ENCODE assay signal across 30 mouse cellular contexts in genomic region chr16:52145552-52145951, GRCm38 (mm10).
A peak's percentile ranks its signal among the peaks of the same experiment; 100 is the strongest.
DNase-seq lines count a peak whose midpoint lies in the region; ATAC-seq and TF ChIP-seq lines count a peak whose summit lies in the region.
"Had no signal": no experiment of that assay in that cellular context is flagged by ENCODE, and none has a peak within 500 bp of the region (broad histone marks: within the 10 kb centered on the region; RNA-seq: fewer than 3 reads in every experiment).

No protein-coding gene starts in this region.

- H3K4me3 ChIP-seq in limb, embryonic 15.5 days, result no peak overlapping the region
- H3K4me3 ChIP-seq in limb, embryonic 10.5 days, result no peak overlapping the region
- no peak overlapping the region for H3K4me3 ChIP-seq in liver, postnatal 0 days (ENCODE audit: low read depth, low read length)
- H3K4me3 ChIP-seq in liver, embryonic 11.5 days (ENCODE audit: low read depth, low read length), result no peak overlapping the region
- no peak overlapping the region for H3K4me3 ChIP-seq in bone marrow macrophage, adult 2 months (ENCODE audit: insufficient read depth, low read length)
- no peak overlapping the region for H3K4me3 ChIP-seq in stomach, postnatal 0 days (ENCODE audit: low read depth, low read length)
- no peak overlapping the region for H3K4me3 ChIP-seq in midbrain, postnatal 0 days (ENCODE audit: low read depth, low read length)
- H3K4me3 ChIP-seq: embryonic facial prominence, embryonic 10.5 days; embryonic facial prominence, embryonic 13.5 days; erythroblast, embryonic 14.5 days; forebrain, embryonic 12.5 days; forebrain, embryonic 15.5 days; heart, adult 2 months; heart, embryonic 10.5 days; heart, embryonic 13.5 days; hindbrain, embryonic 15.5 days had no signal

- no peak for ATAC-seq in limb, embryonic 15.5 days (ENCODE audit: insufficient number of reproducible peaks, low FRiP score, low TSS enrichment, low read depth)
- ATAC-seq in liver, postnatal 0 days, result peak; percentile 93
- no peak for ATAC-seq in liver, embryonic 11.5 days (replicated peaks; ENCODE audit: low FRiP score)
- no peak for ATAC-seq in stomach, postnatal 0 days (ENCODE audit: low FRiP score, low TSS enrichment)
- ATAC-seq in midbrain, postnatal 0 days (ENCODE audit: low FRiP score), result no peak
- ATAC-seq: forebrain, embryonic 15.5 days had no signal

- H3K9me3 ChIP-seq in limb, embryonic 15.5 days, result no peaks in the 10 kb centered on the region
- no peaks in the 10 kb centered on the region for H3K9me3 ChIP-seq in limb, embryonic 10.5 days (replicated peaks)
- H3K9me3 ChIP-seq in liver, postnatal 0 days (ENCODE audit: low read length), result no peaks in the 10 kb centered on the region
- H3K9me3 ChIP-seq in liver, embryonic 11.5 days (ENCODE audit: control insufficient read depth, low read length), result no peaks in the 10 kb centered on the region
- H3K9me3 ChIP-seq in stomach, postnatal 0 days (ENCODE audit: control insufficient read depth, low read length), result no peaks in the 10 kb centered on the region
- H3K9me3 ChIP-seq in midbrain, postnatal 0 days (ENCODE audit: low read length), result no peaks in the 10 kb centered on the region
- H3K9me3 ChIP-seq: embryonic facial prominence, embryonic 10.5 days; embryonic facial prominence, embryonic 13.5 days; forebrain, embryonic 12.5 days; forebrain, embryonic 15.5 days; G1E; heart, embryonic 10.5 days; heart, embryonic 13.5 days; hindbrain, embryonic 15.5 days had no signal

- H3K9ac ChIP-seq in limb, embryonic 15.5 days, result no peak overlapping the region
- H3K9ac ChIP-seq in liver, postnatal 0 days (replicated peaks), result no peak overlapping the region
- H3K9ac ChIP-seq in liver, embryonic 11.5 days (ENCODE audit: low read depth, low read length), result no peak overlapping the region
- no peak overlapping the region for H3K9ac ChIP-seq in stomach, postnatal 0 days (ENCODE audit: low read length)
- H3K9ac ChIP-seq in midbrain, postnatal 0 days (replicated peaks; ENCODE audit: low read length, poor library complexity, severe bottlenecking), result no peak overlapping the region
- H3K9ac ChIP-seq: embryonic facial prominence, embryonic 13.5 days; forebrain, embryonic 12.5 days; forebrain, embryonic 15.5 days; heart, embryonic 13.5 days; hindbrain, embryonic 15.5 days had no signal

- WGBS in limb, embryonic 15.5 days, result 65% methylated on average over 4 of the region's 4 CpGs
- 90% methylated on average over 4 of the region's 4 CpGs for WGBS in limb, embryonic 10.5 days
- WGBS in liver, postnatal 0 days (ENCODE audit: insufficient replicate concordance), result 64% methylated on average over 4 of the region's 4 CpGs
- WGBS in liver, embryonic 11.5 days, result 91% methylated on average over 4 of the region's 4 CpGs
- WGBS in stomach, postnatal 0 days, result 64% methylated on average over 4 of the region's 4 CpGs
- 89% methylated on average over 4 of the region's 4 CpGs for WGBS in midbrain, postnatal 0 days

- no peak for TF ChIP-seq CTCF in liver, postnatal 0 days (IDR thresholded peaks at IDR 0.05; ENCODE audit: low read depth)
- no peak for TF ChIP-seq CTCF in bone marrow macrophage, adult 2 months (IDR thresholded peaks at IDR 0.05; ENCODE audit: low read depth, low read length)
- no peak for TF ChIP-seq CTCF in stomach, postnatal 0 days (IDR thresholded peaks at IDR 0.05; ENCODE audit: low read depth)
- no peak for TF ChIP-seq CTCF in midbrain, postnatal 0 days (IDR thresholded peaks at IDR 0.05)

- no peak for TF ChIP-seq EP300 in liver, postnatal 0 days (IDR thresholded peaks at IDR 0.05; ENCODE audit: low read depth)
- TF ChIP-seq EP300 in stomach, postnatal 0 days (optimal IDR thresholded peaks at IDR 0.05), result no peak

- H3K36me3 ChIP-seq in limb, embryonic 15.5 days, result peaks cover 21% of the 10 kb centered on the region
- peaks cover 54% of the 10 kb centered on the region for H3K36me3 ChIP-seq in limb, embryonic 10.5 days
- peaks cover 7% of the 10 kb centered on the region for H3K36me3 ChIP-seq in liver, postnatal 0 days (replicated peaks; ENCODE audit: insufficient read depth, low read length)
- no peaks in the 10 kb centered on the region; the same call in 1 of the 2 replicates for H3K36me3 ChIP-seq in liver, embryonic 11.5 days (ENCODE audit: control insufficient read depth, insufficient read depth, low read length)
- no peaks in the 10 kb centered on the region; the same call in 1 of the 2 replicates for H3K36me3 ChIP-seq in stomach, postnatal 0 days (ENCODE audit: control insufficient read depth, insufficient read depth, low read length)
- H3K36me3 ChIP-seq in midbrain, postnatal 0 days (ENCODE audit: insufficient read depth, low read length), result no peaks in the 10 kb centered on the region

- no peak overlapping the region for H3K4me2 ChIP-seq in limb, embryonic 15.5 days
- H3K4me2 ChIP-seq in liver, postnatal 0 days (ENCODE audit: low read depth, low read length), result peak overlapping the region; percentile 5; the same call in 1 of the 2 replicates
- H3K4me2 ChIP-seq in liver, embryonic 11.5 days, result no peak overlapping the region
- no peak overlapping the region for H3K4me2 ChIP-seq in stomach, postnatal 0 days (replicated peaks; ENCODE audit: low read depth)
- no peak overlapping the region for H3K4me2 ChIP-seq in midbrain, postnatal 0 days (ENCODE audit: low read depth, low read length, poor library complexity, severe bottlenecking)
- H3K4me2 ChIP-seq: embryonic facial prominence, embryonic 13.5 days; forebrain, embryonic 12.5 days; forebrain, embryonic 15.5 days; heart, embryonic 13.5 days; hindbrain, embryonic 15.5 days had no signal

- no peak for DNase-seq in limb, embryonic 10.5 days (ENCODE audit: low spot score)
- DNase-seq in liver, postnatal 0 days, result no peak
- no peak for DNase-seq in liver, embryonic 11.5 days (ENCODE audit: low spot score)
- no peak for DNase-seq in stomach, postnatal 0 days (ENCODE audit: low spot score)
- DNase-seq in retina, postnatal 1 day, result no peak
- DNase-seq in midbrain, postnatal 0 days (ENCODE audit: low spot score), result no peak
- DNase-seq: adrenal gland, adult 2 months; adrenal gland, postnatal 14 days; cerebellum, adult 11-12 months; cerebellum, adult 8-10 months; cerebellum, postnatal 10 days; cerebellum, postnatal 36 days; embryo, embryonic 11 days; gastrocnemius, postnatal 10 days; gastrocnemius, postnatal 36 days; heart, adult 2 months; heart, postnatal 14 days; heart, postnatal 4 days had no signal

- H3K27me3 ChIP-seq in limb, embryonic 15.5 days, result no peaks in the 10 kb centered on the region
- no peaks in the 10 kb centered on the region for H3K27me3 ChIP-seq in limb, embryonic 10.5 days (ENCODE audit: low read depth, poor library complexity, severe bottlenecking)
- no peaks in the 10 kb centered on the region for H3K27me3 ChIP-seq in liver, postnatal 0 days (ENCODE audit: insufficient read depth, low read length)
- no peaks in the 10 kb centered on the region for H3K27me3 ChIP-seq in liver, embryonic 11.5 days (replicated peaks; ENCODE audit: control insufficient read depth, insufficient read depth, low read length)
- no peaks in the 10 kb centered on the region for H3K27me3 ChIP-seq in stomach, postnatal 0 days (ENCODE audit: control insufficient read depth, insufficient read depth, low read length)
- no peaks in the 10 kb centered on the region for H3K27me3 ChIP-seq in midbrain, postnatal 0 days (ENCODE audit: insufficient read depth, low read length)
- H3K27me3 ChIP-seq: CH12.LX; embryonic facial prominence, embryonic 13.5 days; forebrain, embryonic 12.5 days; forebrain, embryonic 15.5 days; heart, embryonic 13.5 days; hindbrain, embryonic 15.5 days had no signal

- H3K4me1 ChIP-seq in limb, embryonic 15.5 days, result peaks cover 4% of the 10 kb centered on the region
- peaks cover 22% of the 10 kb centered on the region for H3K4me1 ChIP-seq in limb, embryonic 10.5 days
- 0 out of 2 replicates have a peak, but pooled peaks cover 4% of the 10 kb centered on the region for H3K4me1 ChIP-seq in liver, postnatal 0 days (ENCODE audit: insufficient read depth)
- H3K4me1 ChIP-seq in liver, embryonic 11.5 days (replicated peaks; ENCODE audit: control insufficient read depth, insufficient read depth, low read length), result no peaks in the 10 kb centered on the region
- H3K4me1 ChIP-seq in bone marrow macrophage, adult 2 months (ENCODE audit: control insufficient read depth, insufficient read depth, low read length), result peaks cover 33% of the 10 kb centered on the region
- H3K4me1 ChIP-seq in stomach, postnatal 0 days (replicated peaks; ENCODE audit: control insufficient read depth, insufficient read depth), result no peaks in the 10 kb centered on the region
- no peaks in the 10 kb centered on the region for H3K4me1 ChIP-seq in midbrain, postnatal 0 days (ENCODE audit: insufficient read depth, low read length)
- H3K4me1 ChIP-seq: embryonic facial prominence, embryonic 10.5 days; embryonic facial prominence, embryonic 13.5 days; heart, embryonic 10.5 days; heart, embryonic 13.5 days; hindbrain, embryonic 15.5 days had no signal

- 0 out of 2 replicates have a peak overlapping the region, but pooled peaks have one; percentile 13 for H3K27ac ChIP-seq in limb, embryonic 15.5 days
- no peak overlapping the region for H3K27ac ChIP-seq in limb, embryonic 10.5 days
- peak overlapping the region; percentile 75 for H3K27ac ChIP-seq in liver, postnatal 0 days (ENCODE audit: low read depth)
- no peak overlapping the region for H3K27ac ChIP-seq in liver, embryonic 11.5 days (ENCODE audit: low read depth, low read length)
- H3K27ac ChIP-seq in bone marrow macrophage, adult 2 months (ENCODE audit: insufficient read depth, low read depth, low read length), result peak overlapping the region; percentile 46; the same call in 1 of the 2 replicates
- H3K27ac ChIP-seq in stomach, postnatal 0 days (replicated peaks), result 0 out of 2 replicates have a peak overlapping the region, but pooled peaks have one; percentile 45
- no peak overlapping the region for H3K27ac ChIP-seq in midbrain, postnatal 0 days (ENCODE audit: low read depth, low read length)
- H3K27ac ChIP-seq: embryonic facial prominence, embryonic 10.5 days; embryonic facial prominence, embryonic 13.5 days; forebrain, embryonic 12.5 days; forebrain, embryonic 15.5 days; heart, adult 2 months; heart, embryonic 10.5 days; heart, embryonic 13.5 days; hindbrain, embryonic 15.5 days had no signal

- no peak for TF ChIP-seq POLR2A in bone marrow macrophage, adult 2 months (IDR thresholded peaks at IDR 0.05; ENCODE audit: borderline replicate concordance, low read depth, low read length)

Comparison
In these comparisons a context has a peak if more than half of its experiments do, and no peak if none do; other contexts are left out.
1. H3K27ac ChIP-seq: peak in limb, embryonic 15.5 days (single experiment), liver, postnatal 0 days (single experiment), bone marrow macrophage, adult 2 months (single experiment) and stomach, postnatal 0 days (single experiment); none in limb, embryonic 10.5 days (single experiment), liver, embryonic 11.5 days (single experiment) and midbrain, postnatal 0 days (single experiment).